Mouse (Mus musculus): Measurements from ENCODE around the gene Ccdc65.

GRCm38 (mm10) chr15:98674284-98674993 is 33.6 kb upstream of the Ccdc65 start:
- TF ChIP-seq MYOG (IDR thresholded peaks at IDR 0.05; ENCODE audit: control insufficient read depth, extremely low read depth, insufficient read length) (no peak), CTCF (IDR thresholded peaks at IDR 0.05; ENCODE audit: control insufficient read depth, insufficient read depth, insufficient read length) (no peak), MYOD1 (IDR thresholded peaks at IDR 0.05; ENCODE audit: control insufficient read depth, insufficient read length, low read depth) (no peak), MAX (IDR thresholded peaks at IDR 0.05) (no peak)

All from C2C12 (cell line).